Mouse (Mus musculus) heart, embryonic 15.5 days (tissue): ENCODE measurements at regions not wholly inside any gene's neighbourhood (a gene's known extent, or its start where the extent isn't known, plus 50 kb on each side); places are given as distances from the start of the nearest gene placed in this dataset.
"Not testable (repeated sequence)": the region's sequence is repeated elsewhere in the genome, so short reads cannot be mapped to it uniquely, and the experiment has no call there.

Experiments used
- ATAC-seq: fragments of 200-750 bp; cut with Nextera tagmentation; replicated peaks from 2 replicates; pipeline ENCODE4 v1.8.0; 2017; ENCODE audit warnings: low read depth, moderate TSS enrichment; ENCODE audit not compliant: insufficient number of reproducible peaks, insufficient read depth, low FRiP score
- H3K27ac ChIP-seq: fragments of 300-500 bp; sonication (generic); 2 replicates; pipeline ENCODE4 v1.5.1; 2015; ENCODE audit warnings: mild to moderate bottlenecking, inconsistent platforms
- H3K27me3 ChIP-seq: fragments of 300-500 bp; sonication (generic); 2 replicates; pipeline ENCODE4 v1.6.1; 2015; ENCODE audit warnings: inconsistent platforms
- H3K36me3 ChIP-seq: fragments of 300-500 bp; sonication (generic); 2 replicates; pipeline ENCODE4 v1.6.1; 2015; ENCODE audit warnings: mild to moderate bottlenecking, inconsistent platforms
- H3K4me1 ChIP-seq: fragments of 300-500 bp; sonication (generic); replicated peaks from 2 replicates; pipeline ENCODE4 v1.6.1; 2015; ENCODE audit warnings: inconsistent platforms
- H3K4me2 ChIP-seq: fragments of 300-500 bp; sonication (generic); 2 replicates; pipeline ENCODE4 v1.6.1; 2015; ENCODE audit warnings: inconsistent platforms, mild to moderate bottlenecking, moderate library complexity
- H3K4me3 ChIP-seq: fragments of 300-500 bp; sonication (generic); 2 replicates; pipeline ENCODE4 v1.5.1; 2015; ENCODE audit warnings: mild to moderate bottlenecking, inconsistent platforms
- H3K9ac ChIP-seq: fragments of 300-500 bp; sonication (generic); 2 replicates; pipeline ENCODE4 v1.6.1; 2015; ENCODE audit warnings: mild to moderate bottlenecking, inconsistent platforms
- H3K9me3 ChIP-seq: fragments of 300-500 bp; sonication (generic); replicated peaks from 2 replicates; pipeline ENCODE4 v1.6.1; 2016; ENCODE audit warnings: inconsistent platforms
- WGBS: fragments of 180-500 bp; shearing (Covaris S2); methylation state at CpG from one replicate; pipeline ENCODE4 v1.1.7; 2015; ENCODE audit warnings: mixed read lengths; 5-methylcytosine and 5-hydroxymethylcytosine counted together

- Histone ChIP-seq H3K4me3 (no peak overlapping the region), H3K4me1 (no peaks in the 10 kb centered on the region), H3K36me3 (no peaks in the 10 kb centered on the region), H3K27me3 (no peaks in the 10 kb centered on the region), H3K27ac (no peak overlapping the region), H3K4me2 (no peak overlapping the region), H3K9ac (no peak overlapping the region), H3K9me3 (no peaks in the 10 kb centered on the region)
- 96% methylated on average over 1 of the region's 1 CpGs for WGBS
- ATAC-seq: no peak
Observed at GRCm38 (mm10) chr13:41929768-41930167, 82.3 kb upstream of the Adtrp start.

GRCm38 (mm10) chr13:41925851-41926250 lies 78.4 kb upstream of the Adtrp start:
- not testable (repeated sequence) for H3K4me1 ChIP-seq, H3K27me3 ChIP-seq, ATAC-seq, H3K4me2 ChIP-seq, H3K9ac ChIP-seq, H3K9me3 ChIP-seq, H3K36me3 ChIP-seq, H3K27ac ChIP-seq, H3K4me3 ChIP-seq
- WGBS: 84% methylated on average over 2 of the region's 2 CpGs

GRCm38 (mm10) chr13:41925211-41925610 lies 77.7 kb upstream of the Adtrp start:
- Histone ChIP-seq H3K27ac (no peak overlapping the region), H3K4me1 (no peaks in the 10 kb centered on the region), H3K9me3 (no peaks in the 10 kb centered on the region), H3K4me3 (no peak overlapping the region), H3K4me2 (no peak overlapping the region), H3K9ac (no peak overlapping the region), H3K36me3 (no peaks in the 10 kb centered on the region), H3K27me3 (no peaks in the 10 kb centered on the region)
- ATAC-seq: no peak
- WGBS: 63% methylated on average over 2 of the region's 2 CpGs

- WGBS: 76% methylated on average over 6 of the region's 6 CpGs
- Histone ChIP-seq H3K4me3 (no peak overlapping the region), H3K4me2 (no peak overlapping the region), H3K36me3 (no peaks in the 10 kb centered on the region), H3K9me3 (no peaks in the 10 kb centered on the region), H3K27ac (no peak overlapping the region), H3K9ac (no peak overlapping the region), H3K27me3 (no peaks in the 10 kb centered on the region), H3K4me1 (no peaks in the 10 kb centered on the region)
- ATAC-seq: no peak
Observed at GRCm38 (mm10) chr13:41921178-41921577, 73.7 kb upstream of the Adtrp start.

GRCm38 (mm10) chr13:41918525-41918924 lies 71.0 kb upstream of the Adtrp start:
- Histone ChIP-seq H3K36me3 (no peaks in the 10 kb centered on the region), H3K4me1 (no peaks in the 10 kb centered on the region), H3K4me3 (no peak overlapping the region), H3K27ac (no peak overlapping the region), H3K4me2 (no peak overlapping the region), H3K27me3 (no peaks in the 10 kb centered on the region), H3K9me3 (no peaks in the 10 kb centered on the region), H3K9ac (no peak overlapping the region)
- WGBS: 57% methylated on average over 5 of the region's 5 CpGs
- ATAC-seq: no peak

GRCm38 (mm10) chr13:41915816-41916215 lies 68.3 kb upstream of the Adtrp start:
- 82% methylated on average over 9 of the region's 9 CpGs for WGBS
- H3K36me3 ChIP-seq, H3K4me2 ChIP-seq, ATAC-seq, H3K27me3 ChIP-seq, H3K4me3 ChIP-seq, H3K27ac ChIP-seq, H3K9ac ChIP-seq, H3K4me1 ChIP-seq, H3K9me3 ChIP-seq: not testable (repeated sequence)

GRCm38 (mm10) chr13:41910736-41911135 lies 63.3 kb upstream of the Adtrp start:
- H3K4me3 ChIP-seq: no peak overlapping the region
- 38% methylated on average over 3 of the region's 3 CpGs for WGBS
- no peaks in the 10 kb centered on the region for H3K9me3 ChIP-seq
- H3K4me1 ChIP-seq: peaks cover 5% of the 10 kb centered on the region; the same call in 1 of the 2 replicates
- H3K36me3 ChIP-seq: no peaks in the 10 kb centered on the region
- no peak overlapping the region for H3K27ac ChIP-seq
- H3K27me3 ChIP-seq: no peaks in the 10 kb centered on the region
- no peak for ATAC-seq
- H3K9ac ChIP-seq: no peak overlapping the region
- H3K4me2 ChIP-seq: no peak overlapping the region

GRCm38 (mm10) chr13:41910236-41910635 lies 62.8 kb upstream of the Adtrp start:
- H3K4me3 ChIP-seq: no peak overlapping the region
- WGBS: 74% methylated on average over 10 of the region's 10 CpGs
- H3K27ac ChIP-seq: no peak overlapping the region
- H3K4me1 ChIP-seq: peaks cover 5% of the 10 kb centered on the region; the same call in 1 of the 2 replicates
- no peaks in the 10 kb centered on the region for H3K36me3 ChIP-seq
- H3K4me2 ChIP-seq: no peak overlapping the region
- ATAC-seq: no peak
- H3K27me3 ChIP-seq: no peaks in the 10 kb centered on the region
- H3K9ac ChIP-seq: no peak overlapping the region
- H3K9me3 ChIP-seq: no peaks in the 10 kb centered on the region

GRCm38 (mm10) chr13:41907027-41907426 lies 59.5 kb upstream of the Adtrp start:
- H3K9ac ChIP-seq: no peak overlapping the region
- H3K4me3 ChIP-seq: no peak overlapping the region
- no peaks in the 10 kb centered on the region for H3K27me3 ChIP-seq
- H3K9me3 ChIP-seq: no peaks in the 10 kb centered on the region
- H3K4me1 ChIP-seq: peaks cover 5% of the 10 kb centered on the region; the same call in 1 of the 2 replicates
- ATAC-seq: no peak
- no peaks in the 10 kb centered on the region for H3K36me3 ChIP-seq
- 86% methylated on average over 2 of the region's 2 CpGs for WGBS
- H3K27ac ChIP-seq: no peak overlapping the region
- no peak overlapping the region for H3K4me2 ChIP-seq

GRCm38 (mm10) chr13:41903286-41903685 lies 55.8 kb upstream of the Adtrp start:
- no peak for ATAC-seq
- Histone ChIP-seq H3K9ac (no peak overlapping the region), H3K36me3 (no peaks in the 10 kb centered on the region), H3K4me1 (no peaks in the 10 kb centered on the region), H3K27me3 (no peaks in the 10 kb centered on the region), H3K27ac (no peak overlapping the region), H3K4me3 (no peak overlapping the region), H3K9me3 (no peaks in the 10 kb centered on the region), H3K4me2 (no peak overlapping the region)

- no peaks in the 10 kb centered on the region for H3K4me1 ChIP-seq
- no peaks in the 10 kb centered on the region for H3K9me3 ChIP-seq
- H3K9ac ChIP-seq: no peak overlapping the region
- H3K4me2 ChIP-seq: no peak overlapping the region
- H3K4me3 ChIP-seq: no peak overlapping the region
- no peaks in the 10 kb centered on the region for H3K27me3 ChIP-seq
- WGBS: 80% methylated on average over 13 of the region's 13 CpGs
- no peak overlapping the region for H3K27ac ChIP-seq
- no peak for ATAC-seq
- no peaks in the 10 kb centered on the region for H3K36me3 ChIP-seq
Observed at GRCm38 (mm10) chr13:41899837-41900463, 52.5 kb upstream of the Adtrp start.

GRCm38 (mm10) chr13:41899281-41899680 lies 51.8 kb upstream of the Adtrp start:
- H3K4me2 ChIP-seq: no peak overlapping the region
- H3K9me3 ChIP-seq: no peaks in the 10 kb centered on the region
- no peak overlapping the region for H3K9ac ChIP-seq
- no peak overlapping the region for H3K27ac ChIP-seq
- no peaks in the 10 kb centered on the region for H3K27me3 ChIP-seq
- WGBS: 71% methylated on average over 7 of the region's 7 CpGs
- H3K36me3 ChIP-seq: no peaks in the 10 kb centered on the region
- no peaks in the 10 kb centered on the region for H3K4me1 ChIP-seq
- ATAC-seq: no peak
- H3K4me3 ChIP-seq: no peak overlapping the region
